Mouse (Mus musculus) cerebellum, adult 11 months (tissue): Measurements from ENCODE around the gene Lasp1.

Source experiments
- DNase-seq: peaks from one replicate; pipeline ENCODE4 v3.0.0; 2022

Gene Lasp1

DNA sequence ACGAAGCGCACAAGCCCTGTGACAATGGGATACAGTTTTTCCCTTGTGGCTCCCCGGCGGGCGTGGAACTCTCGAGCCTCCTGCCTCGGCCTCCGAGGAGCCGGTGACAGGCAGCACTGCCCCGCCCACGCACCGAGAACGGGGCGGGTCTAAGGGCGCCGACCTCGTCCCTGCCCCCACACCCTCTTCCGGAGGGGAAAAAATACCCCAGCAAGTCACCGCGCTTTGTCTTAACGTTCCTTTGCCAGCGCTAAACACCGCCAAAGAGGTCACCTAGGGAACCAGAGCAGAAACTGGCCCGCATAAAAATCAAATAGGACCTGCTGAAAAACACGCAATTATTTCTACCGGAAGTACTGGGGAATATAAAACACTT lies 84.7 kb downstream of the Lasp1 start:
- peak; percentile 72 for DNase-seq

DNA sequence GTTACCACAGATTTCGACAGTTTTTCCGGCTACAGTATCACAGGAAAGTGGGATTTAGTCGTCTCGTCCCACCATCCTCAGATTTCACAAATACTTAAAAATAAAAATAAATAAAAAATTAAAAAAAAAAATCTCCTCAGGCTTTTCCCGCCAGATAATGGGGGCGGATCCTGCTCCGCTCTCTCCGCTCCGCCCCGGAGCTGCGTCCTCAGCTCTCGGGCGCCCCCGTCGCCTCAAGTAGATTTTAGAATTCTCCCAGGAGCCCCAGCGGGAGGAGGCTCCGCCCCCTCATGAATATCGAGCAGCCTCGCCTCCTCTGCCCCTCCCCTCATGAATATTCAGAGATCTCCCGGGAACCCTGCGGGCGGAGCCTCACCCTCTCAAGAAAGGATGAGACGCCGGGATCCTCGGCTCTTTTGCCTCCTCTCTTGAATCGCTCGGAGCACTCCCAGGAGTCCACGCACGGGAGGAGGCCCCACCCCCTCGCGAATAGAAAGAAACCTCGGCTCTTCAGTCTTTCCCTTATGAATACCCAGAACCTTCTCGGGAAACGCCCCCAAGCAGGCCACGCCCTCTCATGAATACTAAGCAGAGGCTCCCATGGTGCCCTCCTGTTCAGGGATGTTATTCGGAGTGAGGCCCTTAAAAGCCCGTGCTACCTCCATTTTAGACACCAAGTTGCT lies 85.3 kb downstream of the Lasp1 start, which contains the start of gene Fbxo47:
Gene Fbxo47, minus strand, starts transcription at position 237 of the 683 bp plus-strand sequence.
- peak; percentile 98 for DNase-seq

DNA sequence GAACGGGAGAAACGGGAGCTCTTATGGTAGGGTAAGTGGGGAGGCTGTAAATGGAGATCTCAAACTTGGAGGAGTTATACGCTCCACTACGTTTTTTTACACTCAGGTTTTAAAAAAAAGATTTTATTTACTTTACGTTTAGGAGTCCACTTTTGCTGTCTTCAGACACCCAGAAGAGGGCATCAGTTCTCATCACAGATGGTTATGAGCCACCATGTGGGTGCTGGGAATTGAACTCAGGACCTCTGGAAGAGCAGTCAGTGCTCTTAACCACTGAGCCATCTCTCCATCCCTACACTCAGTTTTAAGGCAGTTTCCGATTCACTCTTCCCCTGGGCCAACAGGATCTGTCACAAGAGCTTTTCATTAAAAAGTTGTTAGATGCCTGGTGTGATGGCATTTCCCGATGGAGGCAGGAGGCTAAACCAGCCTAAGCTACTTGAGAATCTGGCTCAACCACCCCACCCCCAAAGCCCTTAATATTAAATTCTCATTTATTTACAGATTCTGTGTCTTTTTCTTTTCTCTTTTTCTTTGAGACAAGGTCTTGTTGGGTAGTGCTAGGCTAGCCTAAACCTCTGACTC lies 85.9 kb downstream of the Lasp1 start:
- no peak for DNase-seq

DNA sequence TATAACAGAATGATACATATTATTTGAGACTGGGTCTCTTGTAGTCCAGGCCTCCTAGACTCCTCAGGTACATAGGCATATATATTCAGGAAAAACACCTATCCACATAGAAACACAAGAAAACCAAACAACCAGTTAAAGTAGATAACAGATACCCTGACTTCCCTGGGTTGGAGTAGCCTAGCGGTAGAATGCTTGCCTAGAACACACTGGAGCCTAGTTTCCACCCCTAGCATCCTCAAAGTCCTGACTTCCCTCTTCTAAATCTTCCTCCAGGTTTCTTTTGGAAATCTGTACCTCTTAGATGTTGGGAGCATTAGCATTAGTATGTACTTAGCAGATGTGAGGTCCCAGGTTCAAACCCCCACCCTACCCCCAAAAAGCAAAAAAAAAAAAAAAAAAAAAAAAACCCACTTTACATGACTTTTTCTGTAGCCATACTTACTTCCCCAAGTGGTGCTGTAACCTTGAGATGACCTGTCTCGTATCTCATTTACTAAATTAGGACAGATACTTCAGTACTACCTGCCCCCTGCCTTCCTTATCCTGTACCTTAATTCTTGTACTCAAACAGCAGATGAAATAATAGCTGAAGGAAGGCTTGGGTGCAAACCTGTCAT lies 86.6 kb downstream of the Lasp1 start:
- no peak for DNase-seq
